Comparison of ENCODE assay signal across 8 mouse cellular contexts in genomic region chr4:58266294-58266693, GRCm38 (mm10). TPM values are rescaled to one million over a fixed set of nuclear protein-coding genes. Genes with fewer than 3 reads are reported as not detected.
A peak's percentile ranks its signal among the peaks of the same experiment; 100 is the strongest.
DNase-seq lines count a peak whose midpoint lies in the region; ATAC-seq and TF ChIP-seq lines count a peak whose summit lies in the region.

No protein-coding gene starts in this region.

- no peaks in the 10 kb centered on the region for H3K36me3 ChIP-seq in intestine, embryonic 14.5 days (ENCODE audit: control insufficient read depth, insufficient read depth, low read length)
- H3K36me3 ChIP-seq in intestine, embryonic 16.5 days (ENCODE audit: control insufficient read depth, insufficient read depth, low read length): no peaks in the 10 kb centered on the region
- H3K36me3 ChIP-seq in spleen, adult 2 months (ENCODE audit: control insufficient read depth, insufficient read depth, low read length): no peaks in the 10 kb centered on the region
- no peaks in the 10 kb centered on the region for H3K36me3 ChIP-seq in hindbrain, postnatal 0 days (ENCODE audit: insufficient read depth, low read length)
- H3K36me3 ChIP-seq in stomach, postnatal 0 days (ENCODE audit: control insufficient read depth, insufficient read depth, low read length): no peaks in the 10 kb centered on the region

- H3K27ac ChIP-seq in intestine, embryonic 14.5 days (ENCODE audit: low read depth): no peak overlapping the region
- H3K27ac ChIP-seq in intestine, embryonic 16.5 days (ENCODE audit: low read length): no peak overlapping the region
- H3K27ac ChIP-seq in spleen, adult 2 months (ENCODE audit: insufficient read depth, low read length): no peak overlapping the region
- no peak overlapping the region for H3K27ac ChIP-seq in hindbrain, postnatal 0 days
- H3K27ac ChIP-seq in stomach, postnatal 0 days (replicated peaks): no peak overlapping the region

- no peak overlapping the region for H3K9ac ChIP-seq in intestine, embryonic 14.5 days (ENCODE audit: low read length)
- no peak overlapping the region for H3K9ac ChIP-seq in intestine, embryonic 16.5 days (ENCODE audit: low read depth, low read length)
- H3K9ac ChIP-seq in hindbrain, postnatal 0 days (replicated peaks; ENCODE audit: low read length): no peak overlapping the region
- H3K9ac ChIP-seq in stomach, postnatal 0 days (ENCODE audit: low read length): no peak overlapping the region

- ATAC-seq in intestine, embryonic 14.5 days (replicated peaks; ENCODE audit: low FRiP score, low TSS enrichment, low read depth): no peak
- no peak for ATAC-seq in intestine, embryonic 16.5 days
- ATAC-seq in hindbrain, postnatal 0 days: 0 out of 2 replicates have a peak, but pooled peaks have one; percentile 49
- ATAC-seq in stomach, postnatal 0 days (ENCODE audit: low FRiP score, low TSS enrichment): no peak

- no peak for TF ChIP-seq POLR2A in spleen, adult 2 months (IDR thresholded peaks at IDR 0.05; ENCODE audit: low read depth, low read length)

- H3K27me3 ChIP-seq in intestine, embryonic 14.5 days (replicated peaks; ENCODE audit: control insufficient read depth, insufficient read depth, low read length): no peaks in the 10 kb centered on the region
- H3K27me3 ChIP-seq in intestine, embryonic 16.5 days (replicated peaks; ENCODE audit: control insufficient read depth, insufficient read depth, low read length): no peaks in the 10 kb centered on the region
- no peaks in the 10 kb centered on the region for H3K27me3 ChIP-seq in spleen, adult 2 months (ENCODE audit: control insufficient read depth, insufficient read depth, low read length)
- H3K27me3 ChIP-seq in hindbrain, postnatal 0 days (ENCODE audit: insufficient read depth, low read length): no peaks in the 10 kb centered on the region
- H3K27me3 ChIP-seq in stomach, postnatal 0 days (ENCODE audit: control insufficient read depth, insufficient read depth, low read length): no peaks in the 10 kb centered on the region

- DNase-seq in intestine, embryonic 14.5 days (ENCODE audit: low spot score): peak; percentile 79
- DNase-seq in spleen, adult 2 months (ENCODE audit: low read depth in 1 of 2, low spot score in 2 of 2): no peak
- no peak for DNase-seq in spleen, postnatal 14 days (ENCODE audit: low spot score in 2 of 2)
- DNase-seq in cerebellum, postnatal 25 days: peak; percentile 27 to 66
- DNase-seq in hindbrain, postnatal 0 days (ENCODE audit: low spot score): peak; percentile 80
- peak; percentile 37 for DNase-seq in stomach, postnatal 0 days (ENCODE audit: low spot score)
- DNase-seq in urinary bladder, adult 18-20 months (ENCODE audit: low spot score in 2 of 2): no peak

- H3K4me2 ChIP-seq in intestine, embryonic 14.5 days (ENCODE audit: low read length): no peak overlapping the region
- H3K4me2 ChIP-seq in intestine, embryonic 16.5 days (ENCODE audit: low read depth, low read length): no peak overlapping the region
- no peak overlapping the region for H3K4me2 ChIP-seq in hindbrain, postnatal 0 days (ENCODE audit: low read depth, low read length)
- H3K4me2 ChIP-seq in stomach, postnatal 0 days (replicated peaks; ENCODE audit: low read depth): no peak overlapping the region

- WGBS in intestine, embryonic 14.5 days: 47% methylated on average over 7 of the region's 7 CpGs
- 49% methylated on average over 7 of the region's 7 CpGs for WGBS in intestine, embryonic 16.5 days
- 52% methylated on average over 7 of the region's 7 CpGs for WGBS in spleen, adult 2 months
- 54% methylated on average over 7 of the region's 7 CpGs for WGBS in hindbrain, postnatal 0 days
- WGBS in stomach, postnatal 0 days: 36% methylated on average over 7 of the region's 7 CpGs

- no peak overlapping the region for H3K4me3 ChIP-seq in intestine, embryonic 14.5 days (ENCODE audit: low read depth, low read length)
- H3K4me3 ChIP-seq in intestine, embryonic 16.5 days (ENCODE audit: low read length): no peak overlapping the region
- H3K4me3 ChIP-seq in spleen, adult 2 months (ENCODE audit: extremely low read depth, insufficient read depth, insufficient read length): no peak overlapping the region
- no peak overlapping the region for H3K4me3 ChIP-seq in hindbrain, postnatal 0 days (ENCODE audit: low read length)
- no peak overlapping the region for H3K4me3 ChIP-seq in stomach, postnatal 0 days (ENCODE audit: low read depth, low read length)

- no peaks in the 10 kb centered on the region for H3K9me3 ChIP-seq in intestine, embryonic 14.5 days (ENCODE audit: control insufficient read depth, low read length)
- no peaks in the 10 kb centered on the region for H3K9me3 ChIP-seq in intestine, embryonic 16.5 days (ENCODE audit: control insufficient read depth, low read length)
- no peaks in the 10 kb centered on the region for H3K9me3 ChIP-seq in hindbrain, postnatal 0 days (ENCODE audit: low read length)
- H3K9me3 ChIP-seq in stomach, postnatal 0 days (ENCODE audit: control insufficient read depth, low read length): no peaks in the 10 kb centered on the region

- peak; percentile 24; the same call in 1 of the 2 replicates for TF ChIP-seq CTCF in spleen, adult 2 months (IDR thresholded peaks at IDR 0.05; ENCODE audit: extremely low read depth, insufficient read depth, insufficient read length, insufficient replicate concordance)
- peak; percentile 78 for TF ChIP-seq CTCF in hindbrain, postnatal 0 days (IDR thresholded peaks at IDR 0.05; ENCODE audit: low read depth)
- TF ChIP-seq CTCF in stomach, postnatal 0 days (IDR thresholded peaks at IDR 0.05; ENCODE audit: low read depth): peak; percentile 85

- 0 out of 2 replicates have a peak, but pooled peaks cover 9% of the 10 kb centered on the region for H3K4me1 ChIP-seq in intestine, embryonic 14.5 days (replicated peaks; ENCODE audit: control insufficient read depth, insufficient read depth, low read length)
- no peaks in the 10 kb centered on the region for H3K4me1 ChIP-seq in intestine, embryonic 16.5 days (ENCODE audit: control insufficient read depth, insufficient read depth, low read length)
- H3K4me1 ChIP-seq in spleen, adult 2 months (ENCODE audit: control insufficient read depth, insufficient read depth, insufficient read length): no peaks in the 10 kb centered on the region
- no peaks in the 10 kb centered on the region for H3K4me1 ChIP-seq in hindbrain, postnatal 0 days (ENCODE audit: insufficient read depth, low read length)
- no peaks in the 10 kb centered on the region for H3K4me1 ChIP-seq in stomach, postnatal 0 days (replicated peaks; ENCODE audit: control insufficient read depth, insufficient read depth)

- no peak for TF ChIP-seq EP300 in stomach, postnatal 0 days (optimal IDR thresholded peaks at IDR 0.05)

RNA-seq across cellular contexts. Expression of gene Musk, which starts 19.5 kb away (rescaled TPM):
- 0.09 and 0.20 TPM in 2 replicates for polyA plus RNA-seq in intestine, embryonic 14.5 days (2014; fragmentation: Nextera tagmentation; extraction: Ambion mirVana)
- 0.10 and 0.13 TPM in 2 replicates for polyA plus RNA-seq in intestine, embryonic 16.5 days (2015; fragmentation: Nextera tagmentation; extraction: Ambion mirVana)
- 0.02 TPM in 1 of 2 replicates, not detected in the other for polyA plus RNA-seq in spleen, adult 2 months (2012; rRNA removed)
- 0.05 and 0.07 TPM in 2 replicates for total RNA-seq in hindbrain, postnatal 0 days (2014; rRNA removed)
- 0.21 and 0.24 TPM in 2 replicates for polyA plus RNA-seq in hindbrain, postnatal 0 days (2015; fragmentation: Nextera tagmentation; extraction: Ambion mirVana)
- 0.74 and 0.75 TPM in 2 replicates for polyA plus RNA-seq in stomach, postnatal 0 days (2015; fragmentation: Nextera tagmentation; extraction: Ambion mirVana)

RNA-seq across cellular contexts. Expression of gene Svep1, which starts 59.6 kb away (rescaled TPM):
- polyA plus RNA-seq in intestine, embryonic 14.5 days (2014; fragmentation: Nextera tagmentation; extraction: Ambion mirVana): 9.5 and 10.4 TPM in 2 replicates
- polyA plus RNA-seq in intestine, embryonic 16.5 days (2015; fragmentation: Nextera tagmentation; extraction: Ambion mirVana): 5.2 and 5.5 TPM in 2 replicates
- 7.6 and 8.8 TPM in 2 replicates for polyA plus RNA-seq in spleen, adult 2 months (2012; rRNA removed)
- total RNA-seq in hindbrain, postnatal 0 days (2014; rRNA removed): 8.4 and 10.4 TPM in 2 replicates
- polyA plus RNA-seq in hindbrain, postnatal 0 days (2015; fragmentation: Nextera tagmentation; extraction: Ambion mirVana): 2.1 and 2.2 TPM in 2 replicates
- 2.4 and 2.6 TPM in 2 replicates for polyA plus RNA-seq in stomach, postnatal 0 days (2015; fragmentation: Nextera tagmentation; extraction: Ambion mirVana)

Comparison
In these comparisons a context has a peak if more than half of its experiments do, and no peak if none do; other contexts are left out.
1. DNase-seq: peak in intestine, embryonic 14.5 days (single experiment), cerebellum, postnatal 25 days (2 of 2), hindbrain, postnatal 0 days (single experiment) and stomach, postnatal 0 days (single experiment); none in spleen, adult 2 months (0 of 2), spleen, postnatal 14 days (0 of 2) and urinary bladder, adult 18-20 months (0 of 2).
2. CTCF ChIP-seq: peak in every context shown above with its lines; median percentile 85 in stomach, postnatal 0 days; 78 in hindbrain, postnatal 0 days; 24 in spleen, adult 2 months.